Mouse (Mus musculus) embryonic facial prominence, embryonic 13.5 days (tissue): Measurements from ENCODE around the gene Mlh3. TPM values are rescaled to one million over a fixed set of nuclear protein-coding genes. Genes with fewer than 3 reads are reported as not detected.
A peak's percentile ranks its signal among the peaks of the same experiment; 100 is the strongest.

Experiments used
- ATAC-seq: fragments of 200-750 bp; cut with Nextera tagmentation; 2 replicates; pipeline ENCODE4 v1.8.0; 2017; ENCODE audit warnings: low read depth; ENCODE audit not compliant: insufficient number of reproducible peaks, insufficient read depth, low FRiP score, low TSS enrichment
- H3K27ac ChIP-seq: fragments of 300-500 bp; sonication (generic); 2 replicates; pipeline ENCODE4 v1.5.1; 2015; ENCODE audit warnings: moderate library complexity, mild to moderate bottlenecking, inconsistent platforms
- H3K27me3 ChIP-seq: fragments of 300-500 bp; sonication (generic); 2 replicates; pipeline ENCODE4 v1.6.1; 2015; ENCODE audit warnings: mild to moderate bottlenecking, inconsistent platforms
- H3K36me3 ChIP-seq: fragments of 300-500 bp; sonication (generic); 2 replicates; pipeline ENCODE4 v1.6.1; 2015; ENCODE audit warnings: mild to moderate bottlenecking, inconsistent platforms
- H3K4me1 ChIP-seq: fragments of 300-500 bp; sonication (generic); 2 replicates; pipeline ENCODE4 v1.6.1; 2015; ENCODE audit warnings: inconsistent platforms
- H3K4me2 ChIP-seq: fragments of 300-500 bp; sonication (generic); 2 replicates; pipeline ENCODE4 v1.6.1; 2015; ENCODE audit warnings: moderate library complexity, mild to moderate bottlenecking, inconsistent platforms
- H3K4me3 ChIP-seq: fragments of 300-500 bp; sonication (generic); 2 replicates; pipeline ENCODE4 v1.5.1; 2015; ENCODE audit warnings: mild to moderate bottlenecking, inconsistent platforms
- H3K9ac ChIP-seq: fragments of 300-500 bp; sonication (generic); 2 replicates; pipeline ENCODE4 v1.6.1; 2015; ENCODE audit warnings: mild to moderate bottlenecking, inconsistent platforms
- H3K9me3 ChIP-seq: fragments of 300-500 bp; sonication (generic); 2 replicates; pipeline ENCODE4 v1.6.1; 2016; ENCODE audit warnings: inconsistent platforms
- WGBS: fragments of 180-500 bp; shearing (Covaris S2); methylation state at CpG from one replicate; pipeline ENCODE4 v1.1.7; 2015; ENCODE audit warnings: mixed read lengths; 5-methylcytosine and 5-hydroxymethylcytosine counted together
- polyA plus RNA-seq: library from polyadenylated mRNA; unstranded; fragments of >200 nt; fragmentation: Nextera tagmentation; extraction: Ambion mirVana; gene quantifications from 2 replicates; pipeline ENCODE4 v1.2.1, GENCODE M21; 2015

Mlh3 gene
- polyA plus RNA-seq, result 9.2 and 9.8 TPM in 2 replicates

DNA sequence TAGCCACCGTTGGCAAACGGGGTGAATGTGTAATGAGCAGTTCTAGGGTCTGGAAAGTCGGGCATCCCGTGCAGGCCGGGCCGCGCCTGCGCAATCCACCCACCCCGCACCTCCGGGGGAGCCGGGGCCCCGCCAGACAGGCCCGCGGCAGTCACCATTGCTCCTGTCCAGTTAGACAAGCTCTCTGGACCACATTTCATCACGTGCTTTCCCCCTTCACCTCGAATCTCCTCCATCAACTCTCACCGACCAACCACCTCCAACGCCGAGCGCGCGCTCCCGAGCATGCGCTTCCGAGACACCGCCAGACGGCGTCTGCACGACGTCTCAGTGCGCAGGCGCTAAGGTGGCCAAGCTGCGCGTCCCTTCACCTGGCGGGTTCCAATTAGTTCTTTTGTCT, at the start of gene Mlh3:
TSS of gene Mlh3 (minus strand) at position 281 of the 400 bp plus-strand sequence.
- 0% methylated on average over 35 of the region's 35 CpGs for WGBS

DNA sequence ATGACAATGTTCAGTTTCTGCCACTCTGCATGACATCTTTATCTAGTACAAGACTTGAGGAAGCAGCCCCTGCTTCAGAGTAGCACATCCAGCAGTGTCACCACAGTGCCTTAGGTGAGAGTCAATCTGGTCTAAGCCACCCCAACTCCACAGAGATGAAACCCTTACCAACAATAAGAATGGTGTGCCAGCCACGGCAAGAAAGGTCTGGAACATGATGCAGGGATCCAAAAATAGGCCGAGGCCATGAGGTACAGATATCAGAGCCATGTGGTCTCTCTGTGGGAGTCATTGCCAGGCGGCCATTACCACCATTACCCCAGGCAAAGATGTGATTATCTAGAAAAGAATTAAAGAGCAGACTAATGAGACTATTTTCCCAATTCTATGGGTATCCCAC, 38.3 kb upstream of the Mlh3 start:
- Histone ChIP-seq H3K9ac (no peak overlapping the region), H3K27me3 (no peaks in the 10 kb centered on the region), H3K36me3 (peaks cover 95% of the 10 kb centered on the region), H3K4me3 (no peak overlapping the region), H3K27ac (no peak overlapping the region), H3K4me1 (peaks cover 3% of the 10 kb centered on the region; the same call in 1 of the 2 replicates), H3K4me2 (no peak overlapping the region), H3K9me3 (no peaks in the 10 kb centered on the region)
- no peak for ATAC-seq
- WGBS, result 71% methylated on average over 3 of the region's 3 CpGs

More for the DNA sequence above, at the start of gene Mlh3:
- Histone ChIP-seq H3K27me3 (no peaks in the 10 kb centered on the region), H3K4me2 (peak within 1 kb of the TSS; percentile 63), H3K4me1 (peaks cover 37% of the 10 kb centered on the region), H3K9ac (peak within 1 kb of the TSS; percentile 74), H3K27ac (peak within 1 kb of the TSS; percentile 90), H3K4me3 (peak within 1 kb of the TSS; percentile 54), H3K9me3 (peaks cover 3% of the 10 kb centered on the region; the same call in 1 of the 2 replicates), H3K36me3 (0 out of 2 replicates have a peak, but pooled peaks cover 4% of the 10 kb centered on the region)
- ATAC-seq, result peak; percentile 79; the same call in 1 of the 2 replicates

DNA sequence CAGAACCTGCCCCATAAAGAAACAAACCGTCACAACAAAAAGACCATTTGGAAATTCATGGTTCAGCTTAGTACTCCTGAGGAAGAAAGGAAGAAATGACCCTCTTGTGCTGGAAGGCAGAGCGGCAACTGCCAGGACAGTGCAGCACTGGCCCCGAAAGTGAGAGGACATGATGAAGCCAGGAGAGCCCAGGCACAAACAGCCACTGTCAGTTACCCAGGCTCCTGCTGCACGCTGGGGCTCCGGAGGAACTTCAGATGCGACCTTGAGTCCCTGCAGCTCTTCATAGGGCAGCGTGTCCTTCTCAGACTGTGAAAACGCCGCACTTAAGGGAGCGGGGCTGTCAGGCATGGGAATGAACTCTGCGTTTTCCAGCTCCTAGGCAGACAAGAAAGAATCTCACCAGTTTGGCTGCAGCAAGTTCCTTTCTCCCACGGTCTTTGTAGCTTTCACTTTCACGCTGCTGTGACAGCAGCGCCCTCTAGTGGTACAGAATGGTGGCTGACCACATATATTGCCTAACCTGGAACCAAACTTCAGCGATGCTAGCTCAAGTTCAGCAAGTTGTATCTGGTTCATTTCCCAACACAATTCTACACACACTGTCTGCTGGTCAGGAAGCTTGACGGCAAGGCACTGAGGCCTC, 35.0 kb upstream of the Mlh3 start:
- peaks cover 93% of the 10 kb centered on the region for H3K36me3 ChIP-seq
- H3K9me3 ChIP-seq, result no peaks in the 10 kb centered on the region
- H3K27me3 ChIP-seq, result no peaks in the 10 kb centered on the region
- 44% methylated on average over 16 of the region's 16 CpGs for WGBS
- H3K4me1 ChIP-seq, result peaks cover 3% of the 10 kb centered on the region; the same call in 1 of the 2 replicates
- no peak overlapping the region for H3K4me2 ChIP-seq
- H3K4me3 ChIP-seq, result no peak overlapping the region
- H3K27ac ChIP-seq, result no peak overlapping the region
- H3K9ac ChIP-seq, result no peak overlapping the region
- no peak for ATAC-seq

DNA sequence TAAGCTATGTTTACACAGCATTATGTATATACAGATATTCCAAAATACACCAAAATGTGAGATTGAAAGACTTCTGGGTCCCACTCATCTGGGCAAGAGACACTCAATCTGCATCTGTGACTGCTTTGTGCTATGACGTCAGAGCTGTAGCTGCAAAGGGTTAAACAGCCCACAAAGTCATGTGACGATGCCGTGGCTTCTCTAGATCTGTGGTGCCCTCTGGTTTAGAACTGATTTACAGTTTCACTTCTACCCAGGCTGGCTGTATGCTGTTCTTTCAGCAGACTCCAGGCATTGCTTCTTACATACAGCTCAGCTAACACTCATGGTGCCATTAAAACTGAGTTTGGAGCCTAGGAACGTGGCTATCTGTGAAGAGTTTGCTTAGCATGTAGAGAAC, 34.3 kb upstream of the Mlh3 start:
- H3K27me3 ChIP-seq, result no peaks in the 10 kb centered on the region
- H3K4me2 ChIP-seq, result no peak overlapping the region
- no peak overlapping the region for H3K4me3 ChIP-seq
- WGBS, result 61% methylated on average over 4 of the region's 4 CpGs
- no peak for ATAC-seq
- no peak overlapping the region for H3K9ac ChIP-seq
- no peak overlapping the region for H3K27ac ChIP-seq
- peaks cover 93% of the 10 kb centered on the region for H3K36me3 ChIP-seq
- H3K4me1 ChIP-seq, result peaks cover 3% of the 10 kb centered on the region; the same call in 1 of the 2 replicates
- H3K9me3 ChIP-seq, result no peaks in the 10 kb centered on the region

DNA sequence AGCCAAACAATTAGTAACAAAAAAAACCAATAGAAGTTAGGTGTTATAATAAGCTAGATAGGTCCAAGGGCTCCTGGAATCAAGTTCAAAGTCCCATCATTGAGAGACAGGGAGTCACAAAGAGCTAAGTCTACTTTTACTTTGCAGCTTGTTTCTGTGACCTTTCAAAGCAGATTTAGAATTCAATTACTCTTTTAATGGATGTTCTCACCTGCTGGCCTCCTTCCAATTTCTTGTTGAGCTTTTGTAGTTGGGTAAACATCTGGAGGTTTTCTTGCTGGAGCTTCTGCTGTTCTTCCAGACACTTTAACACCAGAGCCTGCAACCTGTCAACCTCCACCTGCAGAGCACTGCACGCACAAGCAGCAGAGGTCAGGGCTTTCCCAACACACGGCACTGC, 32.9 kb upstream of the Mlh3 start:
- H3K9me3 ChIP-seq, result no peaks in the 10 kb centered on the region
- ATAC-seq, result no peak
- H3K4me1 ChIP-seq, result peaks cover 4% of the 10 kb centered on the region
- no peaks in the 10 kb centered on the region for H3K27me3 ChIP-seq
- 85% methylated on average over 2 of the region's 2 CpGs for WGBS
- no peak overlapping the region for H3K9ac ChIP-seq
- H3K27ac ChIP-seq, result no peak overlapping the region
- H3K4me3 ChIP-seq, result no peak overlapping the region
- H3K4me2 ChIP-seq, result no peak overlapping the region
- peaks cover 87% of the 10 kb centered on the region for H3K36me3 ChIP-seq

DNA sequence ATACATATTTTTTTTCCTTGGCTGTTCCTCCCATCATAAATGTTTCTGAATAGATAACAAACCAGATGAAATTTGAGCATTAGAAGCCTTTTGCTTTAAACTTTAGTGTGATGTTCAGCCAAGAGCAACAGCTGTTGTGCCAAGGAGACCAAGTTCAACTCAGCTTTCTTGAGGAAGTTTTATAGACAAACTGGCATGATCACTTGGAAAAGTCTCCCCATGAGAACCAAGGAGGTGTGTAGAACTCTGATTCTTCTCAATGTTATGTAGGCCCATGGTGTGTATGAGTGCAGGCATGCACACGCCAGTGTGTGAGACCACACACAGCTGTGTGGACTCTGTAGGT, 28.4 kb upstream of the Mlh3 start:
- H3K36me3 ChIP-seq, result peaks cover 47% of the 10 kb centered on the region
- 91% methylated on average over 1 of the region's 1 CpGs for WGBS
- H3K9ac ChIP-seq, result no peak overlapping the region
- H3K27me3 ChIP-seq, result no peaks in the 10 kb centered on the region
- H3K9me3 ChIP-seq, result peaks cover 10% of the 10 kb centered on the region
- no peak overlapping the region for H3K4me2 ChIP-seq
- peaks cover 14% of the 10 kb centered on the region; the same call in 1 of the 2 replicates for H3K4me1 ChIP-seq
- H3K27ac ChIP-seq, result no peak overlapping the region
- no peak for ATAC-seq
- no peak overlapping the region for H3K4me3 ChIP-seq

DNA sequence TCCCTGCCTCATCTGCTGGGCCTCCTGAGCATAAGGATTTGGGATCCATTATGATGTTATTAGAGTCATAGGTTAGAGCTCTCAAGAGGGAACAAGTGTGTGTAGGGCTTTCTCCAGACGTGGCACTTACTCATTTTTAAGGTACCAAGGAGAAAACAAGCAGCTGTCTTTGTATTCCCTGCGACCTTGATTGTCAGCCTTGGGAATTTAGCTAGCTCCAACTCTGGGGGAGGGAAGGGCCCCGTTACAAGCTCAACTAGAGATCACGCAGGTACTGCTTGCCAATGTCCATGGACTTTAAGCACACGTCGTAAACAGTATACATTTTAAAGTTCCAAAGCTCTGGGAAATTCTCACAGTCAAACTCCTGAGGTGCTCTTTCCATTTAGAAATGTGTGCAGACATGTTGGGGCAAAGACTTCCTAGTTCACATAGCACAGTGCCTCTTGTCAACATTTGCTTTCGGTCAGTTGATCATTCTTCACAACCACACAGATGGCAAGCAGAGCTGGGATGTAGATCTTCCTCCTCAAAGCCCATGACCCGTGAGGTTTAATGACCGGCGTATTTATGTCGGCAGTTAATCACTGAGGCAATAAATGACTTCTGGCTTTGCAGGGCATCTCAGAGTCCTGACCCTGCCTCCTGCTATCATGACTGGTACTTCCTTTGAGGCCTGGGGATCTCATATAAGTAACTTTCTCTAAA, 27.9 kb upstream of the Mlh3 start:
- Histone ChIP-seq H3K4me2 (no peak overlapping the region), H3K27me3 (no peaks in the 10 kb centered on the region), H3K27ac (no peak overlapping the region), H3K9ac (no peak overlapping the region), H3K4me1 (peaks cover 14% of the 10 kb centered on the region; the same call in 1 of the 2 replicates), H3K4me3 (no peak overlapping the region), H3K36me3 (peaks cover 42% of the 10 kb centered on the region), H3K9me3 (peaks cover 11% of the 10 kb centered on the region)
- whole genome bisulfite sequencing, result 77% methylated on average over 11 of the region's 11 CpGs
- ATAC-seq, result no peak

DNA sequence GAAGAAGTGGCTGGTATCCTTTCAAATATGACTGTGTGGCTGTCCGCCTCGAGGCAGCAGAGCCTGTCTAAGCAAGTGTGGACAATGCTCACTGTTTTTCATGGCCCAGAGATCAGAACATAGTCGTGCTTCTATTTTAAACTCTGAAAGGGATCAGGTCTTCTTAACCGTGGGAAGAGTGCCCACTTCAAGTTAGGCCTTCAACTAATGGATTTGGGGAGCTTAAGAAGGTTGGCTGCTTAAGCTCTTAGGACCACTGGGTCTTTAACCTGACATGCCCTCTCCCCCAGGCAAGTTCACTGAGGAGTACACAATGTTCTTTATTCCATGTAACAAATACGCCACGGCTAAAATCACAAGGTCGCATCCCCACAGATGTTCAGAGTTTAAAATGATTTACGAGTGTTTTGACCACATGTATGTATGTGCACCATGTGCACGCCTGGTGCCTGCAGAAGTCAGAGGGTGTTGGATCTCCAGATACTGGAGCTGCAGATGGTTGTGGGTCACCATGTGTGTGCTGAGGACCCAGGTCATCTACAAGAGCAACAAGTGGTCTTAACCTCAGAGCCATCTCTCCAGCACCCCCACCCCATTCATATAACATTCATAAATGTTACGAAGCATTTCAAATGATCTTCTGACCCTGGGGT, 27.1 kb upstream of the Mlh3 start:
- Histone ChIP-seq H3K4me3 (no peak overlapping the region), H3K27ac (peak overlapping the region; percentile 39), H3K36me3 (peaks cover 35% of the 10 kb centered on the region), H3K4me2 (no peak overlapping the region), H3K9me3 (peaks cover 11% of the 10 kb centered on the region), H3K9ac (no peak overlapping the region), H3K4me1 (peaks cover 14% of the 10 kb centered on the region; the same call in 1 of the 2 replicates), H3K27me3 (no peaks in the 10 kb centered on the region)
- 63% methylated on average over 10 of the region's 10 CpGs for WGBS
- ATAC-seq, result no peak

DNA sequence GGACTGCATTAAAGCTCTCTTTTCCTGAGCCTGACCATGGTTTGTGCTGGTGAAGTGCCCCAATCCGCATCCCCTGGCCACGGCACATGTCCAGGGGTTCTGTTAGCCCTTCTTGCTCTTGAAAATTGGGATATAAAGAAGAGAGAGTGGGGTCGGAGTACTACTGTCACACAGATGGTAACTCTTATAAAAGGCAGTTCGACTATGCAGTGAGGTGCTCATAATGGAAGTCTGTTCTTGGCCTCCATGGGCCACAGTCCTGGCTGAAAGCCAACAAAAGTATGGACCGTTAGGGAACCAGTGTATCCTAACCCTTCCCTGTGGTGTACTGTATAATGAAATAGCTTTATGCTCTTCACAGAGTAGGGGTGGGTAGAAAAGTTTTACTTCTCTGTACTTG, 26.5 kb upstream of the Mlh3 start:
- H3K9me3 ChIP-seq, result peaks cover 11% of the 10 kb centered on the region
- WGBS, result 63% methylated on average over 5 of the region's 5 CpGs
- ATAC-seq, result no peak
- peaks cover 14% of the 10 kb centered on the region; the same call in 1 of the 2 replicates for H3K4me1 ChIP-seq
- H3K27ac ChIP-seq, result peak overlapping the region; percentile 39
- peaks cover 30% of the 10 kb centered on the region for H3K36me3 ChIP-seq
- H3K9ac ChIP-seq, result no peak overlapping the region
- no peaks in the 10 kb centered on the region for H3K27me3 ChIP-seq
- no peak overlapping the region for H3K4me2 ChIP-seq
- H3K4me3 ChIP-seq, result no peak overlapping the region

DNA sequence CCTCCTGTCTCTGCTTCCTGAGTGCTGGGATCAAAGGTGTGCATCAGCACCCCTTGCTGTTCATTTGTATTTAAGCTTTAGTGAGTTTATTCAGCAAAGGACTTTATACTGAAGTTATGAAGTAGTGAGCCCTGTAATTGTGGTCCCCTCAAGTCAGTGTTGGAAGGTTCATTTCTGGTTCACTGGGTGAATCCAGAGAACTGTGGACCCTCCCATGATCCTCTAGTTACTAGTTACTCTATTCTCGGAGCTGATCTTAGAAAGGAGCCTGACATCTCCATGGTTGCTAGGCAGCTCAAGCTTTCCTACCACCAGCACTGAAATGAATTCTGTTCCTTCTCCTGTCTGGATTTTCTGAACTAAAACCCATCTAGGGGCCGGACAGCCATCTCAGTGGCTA, 25.1 kb upstream of the Mlh3 start:
- 91% methylated on average over 2 of the region's 2 CpGs for WGBS
- H3K4me1 ChIP-seq, result peaks cover 14% of the 10 kb centered on the region; the same call in 1 of the 2 replicates

DNA sequence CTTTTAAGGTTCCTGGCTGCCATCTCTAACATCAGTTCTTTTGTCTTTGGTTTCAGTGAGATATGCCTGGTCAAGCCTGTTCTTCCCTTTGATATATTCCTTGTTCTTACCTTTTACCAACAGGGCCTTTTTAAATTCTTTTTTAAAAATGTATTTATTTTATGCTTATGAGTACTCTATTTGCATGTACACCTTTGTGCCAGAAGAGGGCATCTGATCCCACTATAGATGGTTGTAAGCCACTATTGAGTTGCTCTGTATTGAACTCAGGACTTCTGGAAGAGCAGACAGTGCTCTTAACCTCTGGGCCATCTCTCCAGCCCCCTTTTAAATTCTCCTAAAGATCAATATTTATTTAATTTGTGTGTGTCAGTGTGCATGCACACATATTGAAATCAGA, 22.5 kb upstream of the Mlh3 start:
- Histone ChIP-seq H3K36me3 (no peaks in the 10 kb centered on the region), H3K9me3 (peaks cover 11% of the 10 kb centered on the region), H3K4me2 (no peak overlapping the region), H3K27ac (no peak overlapping the region), H3K4me3 (no peak overlapping the region), H3K4me1 (peaks cover 27% of the 10 kb centered on the region), H3K9ac (no peak overlapping the region), H3K27me3 (peaks cover 5% of the 10 kb centered on the region; the same call in 1 of the 2 replicates)
- no peak for ATAC-seq

More for the DNA sequence above, 25.1 kb upstream of the Mlh3 start:
- Histone ChIP-seq H3K27ac (no peak overlapping the region), H3K4me2 (no peak overlapping the region), H3K27me3 (no peaks in the 10 kb centered on the region), H3K4me3 (no peak overlapping the region), H3K9ac (no peak overlapping the region), H3K36me3 (peaks cover 16% of the 10 kb centered on the region), H3K9me3 (peaks cover 11% of the 10 kb centered on the region)
- ATAC-seq, result no peak
